Mouse (Mus musculus): ENCODE measurements at regions not wholly inside any gene's neighbourhood (a gene's known extent, or its start where the extent isn't known, plus 50 kb on each side); places are given as distances from the start of the nearest gene placed in this dataset.
A peak's percentile ranks its signal among the peaks of the same experiment; 100 is the strongest.

DNA sequence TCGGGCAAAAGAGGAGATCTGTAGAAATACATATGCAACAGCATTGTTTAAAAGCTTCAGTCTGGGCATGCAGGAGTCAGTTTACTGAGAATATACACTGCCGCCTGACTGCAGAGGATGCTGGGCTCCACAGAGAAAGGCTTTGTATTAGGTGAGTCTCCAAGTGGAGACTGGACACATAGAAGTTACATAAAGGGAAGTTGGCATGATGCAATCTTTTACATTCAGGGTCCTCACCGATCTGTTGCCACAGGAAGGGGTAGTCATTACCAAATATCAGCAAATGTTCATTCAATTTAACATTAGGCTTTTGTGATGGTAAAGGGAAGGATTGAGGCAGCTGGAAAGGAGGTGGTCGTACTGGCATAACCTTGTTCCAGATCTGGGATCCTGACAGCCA, 89.7 kb upstream of the Arntl start:
- DNase-seq (ENCODE audit: low spot score): no peak

DNA sequence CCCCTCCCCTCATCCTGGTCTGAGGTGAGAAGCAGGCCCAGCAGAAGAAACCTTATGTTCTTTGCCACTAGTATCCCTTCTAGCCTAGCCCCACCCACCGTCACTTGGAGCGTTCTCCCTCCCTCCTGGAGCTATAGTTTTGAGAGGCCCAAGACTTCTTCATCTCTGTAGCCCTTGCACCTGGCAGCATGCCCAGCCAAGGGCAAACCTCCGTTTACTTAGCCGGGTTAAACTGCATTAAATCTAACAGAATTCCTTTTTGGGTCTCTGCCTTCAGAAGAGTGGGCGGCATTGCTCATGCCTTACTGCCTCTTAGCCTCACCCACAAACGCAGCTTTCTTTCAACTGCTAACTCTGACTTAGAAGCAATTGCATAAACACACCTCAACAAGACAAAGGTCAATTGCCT, 85.3 kb upstream of the Arntl start:
- no peak for DNase-seq (ENCODE audit: low spot score)

DNA sequence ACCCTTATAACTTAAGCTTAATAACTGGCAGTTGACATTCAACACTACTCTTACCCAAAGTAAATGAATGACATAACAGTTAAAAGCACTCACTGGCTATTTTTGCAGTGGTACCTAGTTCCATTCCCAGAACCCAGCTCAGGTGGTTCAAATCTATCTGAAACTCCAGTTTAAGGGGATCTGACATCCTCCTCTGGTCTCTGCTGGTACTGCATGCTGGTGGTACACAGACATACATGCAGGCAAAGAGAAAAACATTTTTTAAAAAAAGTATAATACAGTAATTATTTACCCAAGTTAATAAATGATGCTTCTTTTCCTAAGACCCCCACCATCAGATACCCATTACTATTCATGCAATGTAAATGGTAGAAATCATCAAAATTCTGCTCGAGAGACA, 81.3 kb upstream of the Arntl start:
- DNase-seq (ENCODE audit: low spot score): no peak

DNA sequence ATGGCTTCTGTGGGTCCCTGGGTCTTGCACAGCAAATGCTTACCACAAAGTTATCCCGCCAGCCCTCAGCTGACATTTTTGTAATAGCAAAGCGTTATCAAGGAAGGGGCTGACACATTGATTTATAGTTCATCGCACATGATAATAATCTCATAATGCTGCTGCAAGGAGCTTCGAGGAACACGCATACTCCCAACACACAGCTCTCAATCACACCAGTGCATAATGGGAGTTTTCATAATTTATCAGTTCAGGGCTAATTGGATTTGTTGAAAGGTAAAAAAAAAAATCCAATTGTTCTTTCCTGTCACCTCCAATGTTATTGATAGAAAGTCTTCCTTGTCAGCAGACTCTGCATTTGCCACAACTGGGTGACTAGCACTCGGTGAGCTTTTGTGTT, 76.7 kb upstream of the Arntl start:
- DNase-seq (ENCODE audit: low spot score): no peak

DNA sequence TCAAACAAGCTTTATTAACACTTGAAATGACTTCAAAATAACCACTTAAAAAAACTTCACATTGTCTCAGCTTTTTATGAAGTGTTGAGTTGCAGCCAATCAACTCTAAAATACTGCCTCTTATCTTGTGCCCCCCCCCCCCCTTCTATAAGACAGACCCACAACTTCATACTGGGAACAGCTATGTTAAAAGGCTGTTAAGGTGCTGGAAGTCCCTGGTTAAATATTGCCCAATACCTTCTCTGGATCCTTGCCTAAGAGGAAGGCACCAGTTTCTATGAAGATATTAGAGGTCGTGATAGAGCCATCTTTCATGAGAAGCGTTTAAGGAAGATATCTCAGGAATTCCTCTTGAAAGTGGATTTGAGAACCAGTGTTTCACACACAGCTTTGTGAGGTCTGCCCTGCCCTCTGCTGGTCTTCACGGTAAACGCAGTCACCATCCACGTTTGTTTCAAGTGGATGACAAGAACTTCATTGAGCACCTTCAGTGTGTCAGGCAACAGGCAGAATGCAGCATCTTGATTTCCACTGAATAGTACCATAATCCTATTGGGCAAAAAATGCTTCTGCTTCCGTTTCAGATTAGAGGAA, 75.2 kb upstream of the Arntl start:
- DNase-seq (ENCODE audit: low spot score): peak; percentile 84

GRCm38 (mm10) chr7:113133891-113134290, 73.4 kb upstream of the Arntl start:
- no peak for DNase-seq (ENCODE audit: low spot score)

- no peak for DNase-seq (ENCODE audit: low spot score)
Observed at GRCm38 (mm10) chr7:113140011-113140438, 67.2 kb upstream of the Arntl start.

DNA sequence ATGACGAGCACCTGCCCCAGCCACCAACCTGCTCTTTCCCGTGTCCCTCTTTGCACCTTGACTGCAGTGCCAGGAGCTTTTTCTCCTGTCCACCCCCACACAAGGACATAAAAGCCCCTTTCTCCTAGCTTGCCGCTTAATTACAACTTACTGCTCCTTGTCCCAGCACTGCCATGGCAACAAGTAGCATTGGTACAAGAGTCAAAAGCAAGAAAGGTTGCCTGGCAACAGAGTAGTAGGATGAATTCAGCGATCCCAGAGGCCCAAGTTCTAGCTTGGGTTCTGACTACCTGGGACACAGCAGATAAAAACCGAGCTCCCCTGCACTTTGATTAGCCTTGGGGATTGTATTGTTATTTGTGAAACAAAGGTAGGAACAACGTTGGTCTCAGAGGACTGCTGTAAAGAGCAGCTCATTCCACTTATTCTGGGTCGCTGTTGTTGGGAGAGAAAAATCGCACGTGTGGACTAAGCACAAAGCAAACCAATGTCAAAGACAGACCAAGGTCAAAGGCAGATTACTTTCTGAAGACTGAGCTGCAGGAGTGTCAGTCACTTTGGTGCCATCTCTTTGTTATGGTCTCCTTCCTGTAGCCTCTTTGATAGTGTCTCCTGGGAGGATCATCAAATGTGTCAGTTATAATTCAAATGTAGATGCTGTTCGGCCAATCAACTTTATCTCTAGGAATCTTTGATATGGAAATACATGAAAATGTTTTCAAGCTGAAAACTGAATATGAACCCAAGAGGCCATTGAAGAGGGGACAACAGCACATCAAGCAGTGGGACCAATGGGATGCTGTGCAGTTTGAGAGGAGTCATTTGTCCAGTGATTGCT, 65.2 kb upstream of the Arntl start:
- DNase-seq (ENCODE audit: low spot score): no peak

DNA sequence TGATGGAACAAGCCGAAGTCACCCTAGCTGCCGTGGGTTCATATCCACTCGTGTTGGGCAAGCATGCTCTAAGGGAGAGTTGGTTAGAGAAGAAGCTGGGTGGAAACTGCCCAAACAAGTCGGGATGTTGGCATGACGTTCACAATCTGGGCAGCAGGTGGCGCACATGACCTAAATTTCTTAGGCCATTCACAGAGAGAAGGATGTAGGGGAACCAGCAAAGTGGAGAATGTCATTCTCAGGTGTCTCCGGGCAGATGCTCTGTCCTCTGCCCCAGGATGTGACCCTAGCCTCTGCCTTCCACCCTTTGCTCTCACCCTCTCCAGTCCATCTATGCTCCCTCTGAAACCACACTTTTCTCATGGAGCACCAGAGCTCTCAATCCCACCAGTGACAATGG, 63.7 kb upstream of the Arntl start:
- peak; percentile 87 for DNase-seq (ENCODE audit: low spot score)

GRCm38 (mm10) chr7:113145046-113145445, 62.2 kb upstream of the Arntl start:
- no peak for DNase-seq (ENCODE audit: low spot score)

DNA sequence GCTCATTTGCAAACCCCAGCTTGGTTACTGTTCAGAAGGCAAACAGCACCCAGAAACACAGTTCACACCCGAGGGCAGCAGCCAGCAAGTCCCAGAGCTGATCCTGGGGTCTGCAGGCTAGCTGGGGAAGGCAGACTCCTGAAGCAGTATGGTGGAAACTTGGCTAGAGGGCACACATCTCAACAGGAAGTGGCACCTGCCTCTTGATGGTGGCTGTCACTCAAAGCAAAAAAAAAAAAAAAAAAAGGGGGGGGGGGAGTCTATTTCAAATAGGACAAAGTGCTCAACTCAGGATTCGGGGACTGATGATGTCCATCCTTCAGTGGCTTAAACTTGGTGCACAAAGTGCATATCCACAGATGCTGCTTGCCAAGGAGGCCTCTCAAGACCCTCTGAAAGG, 61.2 kb upstream of the Arntl start:
- no peak for DNase-seq (ENCODE audit: low spot score)

GRCm38 (mm10) chr7:113146526-113146925, 60.7 kb upstream of the Arntl start:
- no peak for DNase-seq (ENCODE audit: low spot score)

- DNase-seq (ENCODE audit: low spot score): no peak
Observed at GRCm38 (mm10) chr7:113147391-113148332, 59.6 kb upstream of the Arntl start.

DNA sequence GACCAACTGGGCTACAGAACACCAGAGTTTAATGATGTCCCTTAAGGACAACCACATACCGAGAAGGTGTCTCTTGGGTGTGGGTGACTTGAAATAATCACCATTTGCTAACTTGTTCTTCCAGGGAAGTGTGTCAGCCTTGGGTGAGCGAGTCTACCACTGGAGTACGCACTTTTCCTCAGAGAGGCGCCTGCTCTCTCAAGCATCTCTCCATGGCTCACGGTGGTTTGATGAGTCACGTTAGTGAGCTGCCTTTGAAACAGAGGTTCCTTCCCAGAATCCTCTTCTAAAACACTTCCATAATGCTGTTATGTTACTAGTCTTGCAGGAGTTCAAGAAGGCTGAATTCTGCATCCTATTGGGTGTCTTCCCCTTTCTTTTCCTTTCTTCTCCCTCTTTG, 58.6 kb upstream of the Arntl start:
- no peak for DNase-seq (ENCODE audit: low spot score)

- DNase-seq (ENCODE audit: low spot score): no peak
Observed at GRCm38 (mm10) chr7:113149966-113150470, 57.2 kb upstream of the Arntl start.

DNA sequence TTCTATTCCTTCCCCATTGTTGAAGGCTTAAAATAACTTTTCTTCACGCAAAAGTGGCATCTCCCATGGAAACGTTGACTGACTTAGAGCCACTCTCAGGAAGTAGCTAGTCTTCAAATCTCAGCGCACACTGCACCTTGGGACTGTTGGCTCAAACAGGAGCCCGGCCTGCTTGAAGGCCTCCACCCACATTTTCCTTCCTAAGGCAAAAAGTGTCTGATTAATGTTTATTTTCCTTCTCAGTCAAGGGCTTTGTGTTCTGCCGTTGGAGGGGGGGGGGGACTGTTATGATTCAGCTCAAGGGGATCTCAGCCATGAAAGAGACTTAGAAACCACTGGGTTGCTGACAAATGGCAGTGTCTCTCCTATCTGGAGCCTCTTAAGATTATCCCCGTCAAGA, 56.5 kb upstream of the Arntl start:
- no peak for DNase-seq (ENCODE audit: low spot score)

DNA sequence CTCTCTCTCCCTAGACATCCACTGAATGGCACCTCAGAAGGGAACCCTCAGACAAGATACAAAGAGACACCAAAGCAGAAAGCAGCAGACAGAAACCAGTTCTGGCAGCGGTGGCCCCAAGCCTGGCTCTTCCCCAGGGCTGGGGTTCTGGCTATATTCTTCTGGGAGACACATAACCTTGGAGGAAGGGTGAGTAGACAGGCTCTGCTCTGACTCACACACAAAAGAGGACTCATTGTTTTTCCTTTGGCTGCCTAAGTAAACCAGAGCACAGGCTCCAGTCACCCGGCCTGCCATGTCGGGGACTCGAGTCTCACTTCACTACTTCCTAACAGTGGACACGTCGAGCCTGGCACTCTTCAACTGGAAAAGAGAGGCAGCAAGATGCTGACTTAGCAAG, 55.8 kb upstream of the Arntl start:
- no peak for DNase-seq (ENCODE audit: low spot score)

DNA sequence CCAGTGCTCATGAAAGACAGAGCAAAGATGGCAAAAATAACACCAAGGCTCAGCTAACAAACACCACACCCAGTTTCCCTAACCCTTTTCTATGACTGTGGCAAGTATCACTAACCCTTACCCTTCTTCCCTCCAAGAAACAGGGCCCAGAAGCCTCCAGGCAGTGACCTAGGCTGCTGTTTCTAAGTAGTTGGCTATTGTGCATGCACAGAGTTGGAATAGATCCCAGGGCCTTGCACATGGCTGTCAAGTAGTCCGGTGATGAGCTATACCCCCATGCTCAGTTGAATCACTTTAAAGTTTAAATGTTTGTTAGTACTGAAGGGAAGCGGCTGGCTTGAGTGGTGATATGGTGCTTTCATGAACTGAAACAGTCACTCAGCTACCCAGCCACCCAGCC, 53.9 kb upstream of the Arntl start:
- DNase-seq (ENCODE audit: low spot score): no peak

DNA sequence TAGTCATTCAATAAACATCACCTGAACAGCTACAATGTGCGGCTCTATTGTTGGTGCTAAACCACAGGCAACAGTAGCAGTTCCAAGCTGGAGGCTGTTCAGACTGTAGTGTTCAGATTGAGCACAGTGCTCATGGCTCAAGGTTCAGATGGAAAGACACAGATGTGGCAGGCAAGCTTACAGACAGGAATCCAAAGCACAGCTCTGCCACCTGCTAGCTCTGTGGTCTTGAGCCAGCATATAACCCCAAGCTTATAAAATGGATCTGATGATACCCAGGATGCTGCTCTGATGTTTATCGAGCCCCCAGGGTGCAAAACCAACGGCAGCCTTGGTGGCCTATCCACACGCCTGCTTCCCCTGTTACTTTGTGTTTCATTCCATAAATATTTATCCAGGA, 53.2 kb upstream of the Arntl start:
- no peak for DNase-seq (ENCODE audit: low spot score)

GRCm38 (mm10) chr7:113156366-113156765, 50.9 kb upstream of the Arntl start:
- no peak for DNase-seq (ENCODE audit: low spot score)

DNA sequence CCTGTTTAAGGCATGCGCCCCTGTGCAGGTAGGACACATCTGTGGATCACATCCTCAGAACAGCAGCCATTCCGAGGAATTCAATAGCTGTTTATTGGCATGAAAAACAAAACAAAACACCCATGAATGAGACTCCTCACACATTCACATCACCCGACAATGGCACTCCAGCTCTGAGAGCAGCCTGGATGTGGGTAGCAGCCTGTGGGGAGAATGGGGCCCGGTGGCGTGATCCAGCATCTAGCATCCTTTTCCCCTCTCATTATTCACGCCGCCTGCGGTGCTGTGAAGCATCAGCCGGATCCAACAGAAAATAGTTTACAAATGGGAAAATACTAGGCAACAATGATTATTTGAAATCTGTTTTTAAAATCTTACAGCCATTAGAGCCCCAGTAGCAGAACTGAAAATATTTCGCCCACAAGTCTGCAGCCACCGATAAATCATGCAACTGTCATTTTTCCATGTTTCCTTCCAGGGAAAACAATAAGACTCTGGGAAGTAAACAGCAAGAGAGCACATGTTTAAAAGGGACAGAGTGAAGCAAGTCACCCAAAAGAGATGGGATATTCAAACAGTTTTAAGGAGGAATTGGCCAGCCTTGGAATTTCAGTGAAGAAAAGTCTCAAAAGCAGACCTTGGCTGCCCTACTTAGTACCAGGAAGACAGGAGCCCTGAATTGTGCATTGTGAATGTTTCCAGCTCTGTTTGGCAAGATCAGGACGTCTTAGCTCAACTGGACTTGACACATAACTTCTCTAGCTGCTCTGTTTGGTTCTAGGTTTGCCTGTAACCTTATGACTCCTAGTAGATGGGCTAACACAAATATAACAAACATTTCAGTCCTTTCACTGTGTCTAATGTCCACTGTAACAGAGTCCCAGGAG, 50.2 kb upstream of the Arntl start:
- no peak for DNase-seq (ENCODE audit: low spot score)
